Mouse (Mus musculus) skeletal muscle tissue, adult 2 months (tissue): ENCODE results near the gene Ssmem1.

Experiments used
- DNase-seq: peaks from one replicate; pipeline ENCODE4 v3.0.0-alpha.2; 2012; ENCODE audit warnings: low read depth, low spot score

Gene Ssmem1

DNA sequence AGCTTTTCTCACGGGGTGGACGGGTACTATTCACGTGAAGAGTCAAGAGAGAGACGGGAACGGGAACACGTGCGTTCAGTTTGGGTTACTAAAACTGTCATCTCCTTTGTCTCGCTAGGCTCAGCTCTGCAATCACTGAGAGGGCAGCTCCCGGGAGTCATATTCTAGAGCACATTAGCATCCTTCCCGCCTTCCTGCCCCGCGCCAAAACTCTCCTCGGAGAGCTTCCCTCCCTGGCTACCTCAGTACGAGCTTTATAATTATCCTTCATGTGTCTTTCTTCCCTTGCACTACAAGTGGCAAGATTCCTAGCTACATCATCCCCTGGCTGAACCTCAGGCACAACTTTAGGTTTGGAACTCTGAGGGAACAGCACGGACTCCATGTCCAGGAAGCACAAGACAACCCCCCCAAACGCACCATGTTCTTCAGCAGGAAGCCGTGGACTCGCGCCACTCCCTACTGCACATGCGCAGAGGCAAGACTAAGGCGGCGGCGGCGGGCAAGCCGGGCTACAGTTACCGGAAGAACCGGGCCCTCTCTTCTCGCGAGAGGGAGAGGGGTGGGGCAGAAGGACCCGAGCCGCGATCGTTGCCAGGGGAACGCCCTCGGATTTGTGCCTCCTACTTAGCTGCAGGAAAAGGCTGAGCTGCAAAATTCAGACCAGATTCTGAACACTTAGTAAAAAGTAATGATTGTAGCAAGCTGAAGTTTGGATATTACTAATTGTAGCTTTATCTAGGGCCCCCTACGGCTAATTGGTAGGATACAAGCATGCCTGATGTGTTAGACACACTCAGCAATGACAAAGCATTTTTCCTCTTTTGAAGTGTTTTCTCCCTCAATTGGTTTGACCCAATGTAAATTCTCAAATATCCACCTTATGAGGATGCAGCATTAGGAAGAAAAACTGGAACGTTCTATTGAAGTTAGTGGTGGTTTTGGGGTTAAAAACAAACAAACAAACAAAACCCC is at the start of gene Ssmem1, which contains the start of gene Tmem209:
Gene Ssmem1, plus strand, starts transcription at position 585 of the 975 bp plus-strand sequence.
Gene Tmem209, minus strand, starts transcription at position 519 of the 975 bp plus-strand sequence.
- DNase-seq = peak; percentile 99

DNA sequence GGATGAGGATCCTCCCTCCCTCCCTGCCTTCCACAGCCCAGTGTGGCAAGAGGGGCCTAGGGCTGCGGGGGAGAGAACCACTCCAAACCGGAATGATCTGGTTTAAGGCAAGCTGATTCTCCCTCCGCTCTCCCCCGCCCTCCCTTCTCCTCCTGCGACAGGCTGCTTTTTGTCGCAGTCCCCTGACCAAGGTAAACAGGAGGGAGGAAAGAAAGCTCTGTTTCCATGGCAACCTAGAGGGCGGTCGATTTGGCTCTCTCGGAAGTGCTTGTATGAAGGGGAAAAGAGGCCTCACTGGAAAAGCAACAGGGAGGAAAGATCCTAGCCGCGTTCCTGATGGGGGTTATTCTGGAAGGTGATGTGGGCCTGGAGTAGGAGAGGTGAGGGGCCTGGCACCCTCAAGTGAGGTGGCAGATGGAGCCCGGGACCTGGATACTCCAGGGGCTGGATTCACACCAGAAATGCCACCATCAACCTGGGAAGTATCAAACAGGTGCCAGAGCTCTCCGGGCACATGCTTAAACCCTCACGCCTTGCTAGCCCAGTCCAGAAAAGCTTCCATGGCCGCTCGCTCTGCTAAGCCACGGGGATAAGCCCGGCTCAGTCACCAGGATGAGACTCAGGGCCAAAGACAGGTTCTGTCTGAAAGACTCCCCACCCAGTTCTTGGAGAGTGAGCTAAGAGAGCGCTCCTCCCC is 48.8 kb upstream of the Ssmem1 start:
- no peak for DNase-seq

DNA sequence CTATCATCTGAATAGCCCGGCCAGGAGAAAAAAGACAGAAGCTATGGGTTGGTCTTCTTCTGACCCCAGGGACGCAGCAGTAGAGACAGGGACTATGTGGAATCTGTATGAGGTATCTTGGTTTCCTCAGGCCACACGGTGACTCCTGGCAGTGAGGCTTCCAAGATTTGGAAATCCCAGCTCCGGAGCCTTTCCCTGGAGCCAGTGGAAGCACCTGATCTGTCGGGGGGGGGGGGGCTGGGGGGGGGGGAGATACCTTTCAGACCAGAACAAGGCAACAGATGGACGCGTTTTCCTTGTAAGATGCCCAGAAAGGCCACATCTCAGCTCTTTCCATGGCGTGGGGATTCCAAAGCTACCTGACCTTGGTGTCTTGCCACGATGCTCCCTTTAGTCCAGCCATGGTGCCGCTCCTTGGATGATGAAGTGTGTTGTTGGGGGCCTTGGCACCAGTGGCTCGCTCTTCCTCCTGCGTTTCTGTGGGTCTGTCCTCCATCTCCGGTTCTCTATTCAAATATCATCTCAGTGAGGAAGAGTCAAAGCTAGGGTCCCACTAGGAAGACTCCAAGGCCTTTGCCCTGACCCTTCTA is 47.8 kb upstream of the Ssmem1 start:
- DNase-seq = no peak

DNA sequence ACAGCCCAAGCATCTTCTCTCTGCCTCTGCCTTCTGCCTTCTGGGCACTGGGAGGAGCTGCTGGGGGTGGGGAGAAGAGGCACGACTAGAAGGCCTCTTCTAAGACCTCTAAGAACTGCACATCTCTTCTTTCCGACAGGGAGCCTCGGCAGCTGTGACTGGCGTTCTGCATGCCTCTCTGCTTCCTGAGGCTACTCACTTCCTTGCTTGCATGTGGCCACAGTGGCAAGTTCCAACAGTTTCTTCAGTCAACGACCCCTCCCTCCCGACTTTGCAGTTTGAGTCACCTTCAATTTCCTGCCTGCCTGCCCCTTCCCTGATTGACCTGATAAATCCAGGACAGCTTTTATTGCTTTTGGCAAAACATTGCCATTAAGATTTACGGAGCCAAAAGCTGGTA is 46.8 kb upstream of the Ssmem1 start:
- DNase-seq = no peak

DNA sequence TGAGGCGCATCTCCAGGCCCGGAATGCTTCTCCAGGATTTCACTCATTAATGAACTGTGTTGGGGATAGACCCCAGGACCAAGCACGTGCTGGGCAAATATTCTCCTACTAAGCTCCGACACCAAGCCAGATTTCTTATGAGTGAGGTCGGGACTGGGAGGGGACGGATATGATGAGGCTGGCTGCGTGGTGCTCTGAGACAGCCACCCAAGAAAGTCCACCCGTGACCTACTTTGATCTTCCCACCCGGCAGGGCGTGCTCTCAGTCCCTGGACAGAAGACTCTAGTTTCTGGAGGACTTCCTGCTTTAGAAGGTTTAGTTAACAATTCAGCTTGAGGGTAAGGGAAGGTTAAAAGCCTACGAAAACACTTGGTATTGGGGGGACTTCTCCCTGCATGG is 44.1 kb upstream of the Ssmem1 start:
- DNase-seq = no peak

DNA sequence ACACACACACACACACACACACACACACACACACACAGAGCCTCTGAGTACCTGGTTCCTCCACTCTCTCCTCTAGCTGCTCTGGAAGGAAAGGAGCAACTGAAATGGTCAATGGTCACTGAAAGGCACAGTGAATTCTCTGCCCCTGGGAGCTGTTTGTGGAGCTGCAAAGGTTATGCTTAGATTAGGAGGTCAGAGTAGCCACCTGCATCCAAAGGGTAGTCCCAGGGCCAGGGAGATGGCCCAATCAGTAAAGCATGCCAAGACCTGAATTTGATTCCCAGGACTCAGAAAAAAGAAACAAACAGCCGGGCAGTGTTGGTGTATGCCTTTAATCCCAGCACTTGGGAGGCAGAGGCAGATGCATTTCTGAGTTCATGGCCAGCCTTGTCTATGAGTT is 41.6 kb upstream of the Ssmem1 start:
- no peak for DNase-seq

DNA sequence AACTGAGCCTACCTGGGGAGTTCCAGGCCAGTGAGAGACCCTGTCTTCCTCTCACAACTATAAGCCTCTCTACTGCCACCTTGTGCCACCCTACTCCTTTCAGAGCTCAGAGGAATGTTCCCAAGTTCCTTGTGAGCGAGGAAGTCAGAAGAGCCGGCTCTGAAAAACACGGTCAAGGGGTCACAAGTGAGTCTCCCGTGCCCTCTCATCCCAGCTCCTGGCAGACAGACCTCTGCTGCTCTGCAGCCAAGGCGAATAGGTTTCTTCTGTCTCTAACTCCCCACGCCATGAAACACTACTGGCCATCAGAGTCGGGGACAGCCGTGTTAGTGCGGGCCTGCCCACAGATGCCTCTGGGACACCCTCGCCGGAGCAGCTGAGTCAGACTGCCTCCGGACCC is 41.0 kb upstream of the Ssmem1 start:
- DNase-seq = peak; percentile 28

DNA sequence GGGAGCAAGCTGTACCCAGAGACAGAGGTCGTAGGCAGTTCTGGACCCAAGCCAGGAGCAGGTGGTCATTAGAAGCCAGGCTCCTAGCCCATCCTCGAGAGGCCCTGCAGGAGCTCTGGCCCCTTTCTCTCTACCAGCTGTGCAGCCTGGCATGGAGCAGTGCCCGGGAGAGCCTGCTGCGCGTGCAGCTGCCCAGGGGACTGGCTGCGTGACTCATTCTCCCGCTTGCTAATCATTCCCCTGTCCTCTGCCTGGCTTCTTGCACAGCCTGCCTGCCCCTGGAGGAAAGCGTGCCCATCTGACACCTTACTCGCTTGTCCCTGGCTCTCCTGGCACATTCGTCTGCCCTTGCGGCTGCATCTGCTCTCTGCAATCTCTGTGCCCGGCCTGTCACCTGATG is 40.3 kb upstream of the Ssmem1 start:
- peak; percentile 77 for DNase-seq

DNA sequence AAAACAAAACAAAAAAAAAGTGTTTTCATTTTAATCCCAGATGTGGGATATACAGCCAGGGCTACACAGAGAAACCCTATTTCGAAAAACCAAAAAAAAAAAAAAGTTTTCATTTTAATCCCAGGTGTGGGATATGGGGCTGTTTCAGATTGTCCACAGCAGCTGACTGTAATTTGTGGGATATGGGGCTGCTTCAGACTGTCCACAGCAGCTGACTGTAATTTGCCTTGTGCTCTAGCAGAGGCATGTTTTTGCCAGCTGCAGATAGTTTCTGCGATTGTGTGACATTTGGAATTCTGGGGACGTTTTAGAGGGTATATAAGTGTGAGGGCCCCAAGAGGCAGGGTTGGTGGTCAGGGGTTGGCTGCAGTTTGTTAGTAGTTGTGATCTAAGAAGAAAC is 37.9 kb upstream of the Ssmem1 start:
- DNase-seq = no peak

DNA sequence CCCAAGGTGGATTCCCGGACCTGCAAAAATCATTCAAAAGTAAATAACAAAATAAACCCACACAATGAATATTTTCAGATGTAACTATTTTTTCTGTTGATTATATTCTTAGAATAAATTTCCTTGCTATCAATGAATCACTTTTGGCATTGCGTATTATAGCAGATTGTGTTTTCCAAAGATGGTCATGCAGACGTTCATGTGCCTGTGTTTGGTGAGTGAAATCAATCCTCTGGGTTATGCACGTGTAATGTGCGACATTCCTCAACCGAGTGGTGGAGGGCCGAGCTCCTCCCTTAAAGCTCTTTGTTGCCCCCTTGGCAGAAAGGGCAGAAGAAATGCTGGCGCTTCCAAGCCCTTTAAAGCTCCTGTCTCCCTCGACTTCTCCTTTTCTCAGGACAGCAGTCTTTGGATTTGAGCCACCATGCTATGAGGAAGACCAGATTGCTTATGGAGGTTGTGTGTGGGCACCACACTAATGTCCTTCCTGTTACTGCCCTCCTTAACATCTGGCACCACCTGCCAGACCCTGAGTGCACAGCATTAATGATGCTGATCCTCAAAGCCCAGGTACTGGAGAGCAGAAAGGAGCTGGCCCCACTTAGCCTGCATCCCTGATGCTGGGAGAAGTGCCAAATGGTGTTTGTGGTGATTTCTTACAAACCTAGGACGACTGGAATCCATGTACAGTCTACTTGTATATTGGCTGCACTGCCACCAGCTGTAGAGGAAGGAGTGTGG is 33.5 kb upstream of the Ssmem1 start:
- DNase-seq = no peak

DNA sequence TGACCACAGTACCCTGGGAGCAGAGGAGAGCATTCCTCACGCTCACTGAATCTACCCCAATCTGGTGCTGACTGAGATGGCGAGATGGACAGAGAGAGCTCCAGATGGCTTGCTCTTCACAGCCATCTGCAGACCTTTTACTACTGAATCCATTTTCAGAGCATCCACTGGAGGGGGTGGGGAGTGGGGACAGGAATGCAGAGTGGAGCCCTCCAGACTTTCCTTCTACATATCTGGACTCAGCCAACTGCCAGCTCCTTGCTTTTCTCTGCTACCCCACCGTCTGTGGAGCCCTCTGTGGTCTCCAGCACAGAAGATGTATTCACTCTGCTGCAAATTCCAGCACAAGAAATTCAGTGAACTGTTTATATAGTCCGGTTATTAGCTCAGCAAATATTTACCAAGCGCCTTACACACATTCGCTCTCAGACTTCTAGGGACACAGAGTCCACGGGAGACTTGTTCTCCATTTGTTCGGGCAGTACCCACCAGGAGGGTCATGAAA is 32.4 kb upstream of the Ssmem1 start:
- no peak for DNase-seq

DNA sequence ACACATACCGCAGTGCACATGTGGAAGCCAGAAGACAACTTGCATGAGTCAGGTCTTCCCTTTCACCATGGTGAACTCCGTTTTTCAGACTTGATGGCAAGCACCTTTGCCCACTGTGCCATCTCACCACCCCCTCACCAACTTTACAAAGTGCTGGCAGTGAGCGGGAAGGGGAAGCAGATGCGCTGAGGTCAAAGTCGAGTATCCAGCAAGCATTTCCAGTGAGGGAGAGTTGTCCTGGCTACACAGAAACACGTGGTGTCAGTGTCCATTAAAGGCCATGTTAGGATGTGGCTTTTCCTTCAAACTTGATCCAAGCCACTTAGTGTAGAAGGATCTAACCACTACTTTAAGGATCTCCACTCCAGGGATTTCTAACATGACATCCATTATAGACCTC is 31.9 kb upstream of the Ssmem1 start:
- DNase-seq = no peak

DNA sequence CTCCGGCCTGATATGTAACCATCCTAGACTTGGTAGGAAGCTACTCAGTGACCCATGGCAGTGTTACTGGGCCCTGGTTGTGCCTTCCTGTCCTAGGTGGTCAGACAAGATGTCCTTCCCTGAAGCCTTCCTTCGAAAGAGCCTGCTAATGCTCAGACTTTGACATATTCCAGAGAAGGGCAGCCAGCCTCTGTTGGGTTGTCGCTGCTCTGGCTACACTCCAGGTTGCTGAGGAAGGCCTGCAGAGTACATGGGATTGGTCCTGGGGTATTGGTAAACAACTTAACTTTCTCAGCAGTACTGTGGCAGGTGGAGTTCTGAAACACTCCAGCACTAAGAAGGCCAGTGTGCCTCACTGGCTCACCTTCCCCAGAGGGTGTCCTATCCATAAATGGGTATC is 30.2 kb upstream of the Ssmem1 start:
- DNase-seq = no peak

DNA sequence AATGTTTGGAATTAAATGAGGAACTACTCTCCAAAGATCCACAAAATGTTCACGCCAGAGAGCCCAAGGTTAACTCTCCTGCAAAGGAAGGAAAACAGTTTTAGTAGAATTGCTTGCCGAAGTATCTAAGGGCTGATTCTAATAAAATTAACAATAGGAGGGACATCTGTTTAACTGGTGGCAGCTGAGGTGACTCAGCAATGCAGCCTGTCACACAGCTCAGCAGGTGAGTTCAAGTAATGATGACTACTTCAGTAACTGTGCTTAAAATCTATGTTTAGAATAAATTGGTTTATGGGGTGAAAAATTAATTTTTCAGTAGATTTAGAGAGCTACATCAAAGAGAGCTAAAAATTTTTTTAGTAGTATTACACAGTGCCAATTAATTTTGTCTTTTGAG is 26.7 kb upstream of the Ssmem1 start:
- no peak for DNase-seq

DNA sequence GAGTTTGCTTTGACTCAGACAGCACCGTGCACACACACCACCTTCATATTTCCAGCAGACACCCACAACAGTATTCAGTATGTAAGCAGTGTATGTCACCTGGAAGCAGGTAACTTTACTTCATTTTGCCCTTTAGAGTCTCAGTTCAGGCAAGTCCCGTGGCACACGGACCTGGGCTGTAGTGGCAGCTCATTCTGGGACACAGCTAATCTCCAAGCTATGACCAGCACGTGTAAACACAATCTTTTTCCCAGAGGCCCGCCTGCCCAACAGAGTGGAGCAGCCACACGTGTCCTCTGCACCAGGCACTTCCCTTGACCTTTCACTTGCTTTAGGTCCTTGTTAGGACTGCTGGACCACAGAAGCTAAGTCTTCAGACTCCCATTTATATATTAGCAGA is 23.1 kb upstream of the Ssmem1 start:
- no peak for DNase-seq

DNA sequence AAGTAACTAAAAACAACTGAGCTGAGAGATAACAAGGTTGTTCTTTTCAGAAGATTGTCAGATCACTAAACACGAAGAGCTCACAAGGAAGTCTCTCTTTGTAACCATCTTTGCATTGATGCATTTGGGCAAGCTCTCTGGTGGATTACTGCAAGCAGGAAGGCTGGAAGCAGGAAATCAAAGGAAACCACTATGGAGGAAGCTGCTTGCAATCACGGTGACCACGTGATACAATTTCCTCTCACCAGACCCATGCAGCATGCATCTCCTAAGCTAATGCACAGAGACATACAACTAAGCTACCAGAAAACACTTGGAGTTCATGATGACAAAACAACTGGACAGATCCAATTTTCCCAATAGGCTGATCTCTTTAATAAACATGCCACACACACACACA is 10.6 kb upstream of the Ssmem1 start:
- DNase-seq = no peak

DNA sequence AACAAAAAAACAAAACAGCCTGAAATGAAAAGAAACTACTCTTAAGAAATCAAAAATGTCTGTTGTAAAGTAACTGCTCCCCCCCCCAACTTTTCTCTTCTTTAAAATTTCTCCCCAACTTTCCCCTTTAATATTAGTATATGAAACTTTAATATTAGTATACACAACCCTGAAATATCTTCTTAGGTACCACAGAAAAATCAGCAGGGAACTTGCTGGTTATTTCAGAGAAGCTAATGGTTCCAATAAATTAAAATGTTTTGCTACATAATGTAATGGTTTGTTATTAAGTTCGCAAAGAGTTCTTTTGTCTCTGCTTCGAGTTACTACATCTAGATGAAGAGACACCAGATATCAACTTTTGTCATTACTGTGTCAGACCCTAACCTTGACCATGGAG is 825 bp upstream of the Ssmem1 start:
- DNase-seq = no peak

DNA sequence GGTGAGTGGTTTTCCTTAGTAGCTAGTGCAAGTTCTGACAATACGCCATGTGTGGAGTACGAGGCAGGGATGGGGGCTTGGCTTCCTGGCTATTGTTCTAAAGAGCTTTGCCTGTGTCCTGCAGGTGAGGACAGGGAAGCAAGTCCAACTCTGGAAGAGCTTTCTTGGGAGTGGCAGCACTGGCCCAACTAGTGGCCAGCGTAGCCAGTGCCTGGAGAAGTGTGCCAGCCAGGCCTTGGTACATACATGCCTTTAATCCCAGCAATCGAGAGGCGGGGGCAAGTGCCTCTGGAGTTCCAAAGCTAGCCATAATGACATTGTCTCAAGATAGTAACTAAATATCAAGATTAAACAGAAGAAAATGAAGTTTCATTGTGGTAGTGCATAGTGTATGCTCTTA is 642 bp downstream of the Ssmem1 start:
- DNase-seq = no peak

DNA sequence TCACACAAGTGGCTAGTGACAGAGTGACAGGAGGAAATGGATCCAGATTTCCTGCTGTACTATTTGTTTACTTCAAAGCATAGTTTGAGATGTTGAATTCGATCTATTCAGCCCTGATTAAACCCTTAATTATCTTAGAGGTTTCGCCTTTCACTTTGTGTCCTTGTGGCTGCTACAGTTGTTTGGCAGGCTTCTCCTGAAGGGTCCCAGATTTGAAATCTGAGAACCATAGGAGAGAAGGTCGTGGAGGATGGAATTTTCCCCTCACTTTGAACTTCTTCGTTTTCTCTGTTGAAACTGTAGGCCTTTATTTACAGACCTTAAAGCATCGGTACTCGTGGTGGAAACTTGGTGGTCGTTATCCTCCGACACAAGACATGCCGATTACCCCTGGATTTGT is 4.6 kb downstream of the Ssmem1 start:
- DNase-seq = no peak

DNA sequence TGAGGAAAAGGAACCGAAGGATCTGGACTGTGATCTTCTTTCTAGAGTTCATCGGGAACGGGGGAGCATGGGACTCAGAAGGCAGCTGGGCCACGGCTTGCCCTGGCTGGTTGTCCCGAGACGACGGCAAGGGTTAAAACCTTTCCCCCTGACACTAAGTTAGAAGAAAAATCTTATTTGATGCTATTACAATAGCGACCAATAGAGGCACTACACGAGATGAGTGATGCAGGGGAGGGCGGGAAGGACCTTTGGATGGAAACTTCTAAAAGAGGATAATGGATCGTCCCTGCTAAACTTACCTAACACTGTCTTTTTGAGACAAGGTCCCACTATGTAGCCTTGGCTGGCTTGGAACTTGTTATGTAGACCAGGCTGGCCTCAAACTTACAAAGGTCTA is 10.8 kb downstream of the Ssmem1 start:
- DNase-seq = no peak

DNA sequence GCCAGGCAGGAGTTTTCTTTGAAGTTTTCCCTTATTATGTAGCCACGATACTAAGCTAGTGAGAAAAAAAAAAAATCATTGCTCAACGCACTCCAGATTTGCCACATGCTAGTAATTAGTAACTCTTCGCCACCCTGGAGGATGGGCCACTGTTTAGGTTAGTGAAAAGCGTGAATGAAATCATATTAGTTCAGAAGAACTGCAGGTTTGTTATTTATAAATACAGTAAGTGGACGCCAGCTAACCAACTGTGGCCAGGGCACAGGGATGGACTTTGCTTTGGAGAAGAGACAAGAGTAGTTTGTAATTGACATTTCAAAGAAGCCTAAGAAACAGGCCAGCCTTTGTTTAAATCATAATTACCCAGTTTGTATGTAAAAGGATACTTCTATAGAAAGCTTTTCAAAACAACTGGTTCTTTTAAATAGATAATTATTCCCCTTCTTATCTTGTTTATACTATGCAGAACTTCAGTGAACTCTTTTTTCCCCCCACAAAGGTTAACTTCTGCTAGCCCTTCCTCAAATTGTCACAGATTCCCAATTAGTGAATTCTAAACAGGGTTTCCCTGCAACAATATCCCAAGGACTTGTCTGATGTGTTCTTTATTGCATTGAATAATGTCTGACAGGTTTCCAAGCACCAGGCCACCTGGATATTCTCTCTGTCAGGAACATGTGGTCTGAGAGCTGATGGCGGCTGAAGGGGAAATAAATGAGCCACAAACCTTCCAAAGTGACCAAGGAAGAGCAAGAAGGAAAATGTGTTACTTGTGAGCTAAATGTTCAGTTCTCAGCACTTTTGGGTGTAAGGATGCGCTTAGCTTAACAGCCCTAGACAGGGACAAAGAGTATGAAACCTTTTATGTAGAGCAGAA is 16.0 kb downstream of the Ssmem1 start:
- no peak for DNase-seq
